Mouse (Mus musculus) intestine, embryonic 16.5 days (tissue): ENCODE results near the gene Ubr4. TPM values are rescaled to one million over a fixed set of nuclear protein-coding genes. Genes with fewer than 3 reads are reported as not detected.

Experiments used
- microRNA-seq: library from miRNA; unstranded; fragments of <30 nt; microRNA quantifications from one replicate; pipeline ENCODE4, GENCODE M21; 2016
- polyA plus RNA-seq: library from polyadenylated mRNA; unstranded; fragments of >200 nt; fragmentation: Nextera tagmentation; extraction: Ambion mirVana; gene quantifications from 2 replicates; pipeline ENCODE4 v1.2.1, GENCODE M21; 2015

Gene Ubr4
- polyA plus RNA-seq, 1 experiment from 2014 or later: 44.8 TPM

Small RNA genes within 50 kb of the gene (microRNA-seq; reads per million reads assigned to microRNA genes)
- 4.3 reads per million, percentile 12 among the genes with 10 or more reads in this experiment for gene Gm24245
- 0.68 reads per million for gene Gm25732

Other genes starting within 250 kb of the Ubr4 start
- 658 and 660 TPM in 2 replicates for gene Minos1, start 221.5 kb upstream of the Ubr4 start, polyA plus RNA-seq
- 440 and 454 TPM in 2 replicates for gene Capzb, start 159.7 kb upstream of the Ubr4 start, polyA plus RNA-seq
- 32.8 and 37.4 TPM in 2 replicates for gene Pqlc2, start 41.9 kb upstream of the Ubr4 start, polyA plus RNA-seq
- gene Akr7a5, start 41.9 kb upstream of the Ubr4 start, polyA plus RNA-seq: 243 and 247 TPM in 2 replicates
- gene Mrto4, start within 50 bp of the Ubr4 start, polyA plus RNA-seq: 92.4 and 109 TPM in 2 replicates
- gene Emc1, start within 50 bp of the Ubr4 start, polyA plus RNA-seq: 16.7 and 18.0 TPM in 2 replicates
- gene Iffo2, start 177.9 kb downstream of the Ubr4 start, polyA plus RNA-seq: 1.9 and 2.0 TPM in 2 replicates